Mouse (Mus musculus) hindbrain, embryonic 11.5 days (tissue): ENCODE data around the gene Ccdc159. TPM values are rescaled to one million over a fixed set of nuclear protein-coding genes. Genes with fewer than 3 reads are reported as not detected.

ENCODE experiments used
- ATAC-seq: fragments of 200-750 bp; cut with Nextera tagmentation; 2 replicates; pipeline ENCODE4 v1.8.0; 2017; ENCODE audit warnings: mild to moderate bottlenecking, moderate TSS enrichment, moderate library complexity; ENCODE audit not compliant: low FRiP score
- DNase-seq: peaks from one replicate; pipeline ENCODE4 v3.0.0-alpha.2; 2015; ENCODE audit warnings: low spot score
- H3K27ac ChIP-seq: fragments of 300-500 bp; sonication (generic); 2 replicates; pipeline ENCODE4 v1.5.1; 2014; ENCODE audit warnings: mild to moderate bottlenecking, low read depth, low read length
- H3K27me3 ChIP-seq: fragments of 300-500 bp; sonication (generic); 2 replicates; pipeline ENCODE4 v1.6.1; 2014; ENCODE audit warnings: mild to moderate bottlenecking, low read length, moderate library complexity, mixed read lengths; ENCODE audit not compliant: control insufficient read depth, insufficient read depth
- H3K36me3 ChIP-seq: fragments of 300-500 bp; sonication (generic); 2 replicates; pipeline ENCODE4 v1.6.1; 2014; ENCODE audit warnings: mild to moderate bottlenecking, low read length, moderate library complexity, mixed read lengths; ENCODE audit not compliant: control insufficient read depth, insufficient read depth
- H3K4me1 ChIP-seq: fragments of 300-500 bp; sonication (generic); replicated peaks from 2 replicates; pipeline ENCODE4 v1.6.1; 2014; ENCODE audit warnings: low read length, mixed read lengths; ENCODE audit not compliant: control insufficient read depth, insufficient read depth
- H3K4me2 ChIP-seq: fragments of 300-500 bp; sonication (generic); replicated peaks from 2 replicates; pipeline ENCODE4 v1.6.1; 2014; ENCODE audit warnings: mild to moderate bottlenecking, low read depth, low read length
- H3K4me3 ChIP-seq: fragments of 300-500 bp; sonication (generic); 2 replicates; pipeline ENCODE4 v1.5.1; 2014; ENCODE audit warnings: low read depth, low read length
- H3K9ac ChIP-seq: fragments of 300-500 bp; sonication (generic); 2 replicates; pipeline ENCODE4 v1.6.1; 2014; ENCODE audit warnings: low read depth, low read length
- H3K9me3 ChIP-seq: fragments of 300-500 bp; sonication (generic); 2 replicates; pipeline ENCODE4 v1.6.1; 2016; ENCODE audit warnings: low read length; ENCODE audit not compliant: control insufficient read depth
- WGBS: fragments of 180-500 bp; shearing (Covaris S2); extraction: QIAGEN DNeasy Blood & Tissue Kit; methylation state at CpG from one replicate; pipeline ENCODE4 v1.1.7; 2014; 5-methylcytosine and 5-hydroxymethylcytosine counted together
- polyA plus RNA-seq: library from polyadenylated mRNA; unstranded; fragments of >200 nt; fragmentation: Nextera tagmentation; extraction: Ambion mirVana; gene quantifications from 2 replicates; pipeline ENCODE4 v1.2.1, GENCODE M21; 2014

Gene Ccdc159
- 3.3 and 3.9 TPM in 2 replicates for polyA plus RNA-seq

DNA sequence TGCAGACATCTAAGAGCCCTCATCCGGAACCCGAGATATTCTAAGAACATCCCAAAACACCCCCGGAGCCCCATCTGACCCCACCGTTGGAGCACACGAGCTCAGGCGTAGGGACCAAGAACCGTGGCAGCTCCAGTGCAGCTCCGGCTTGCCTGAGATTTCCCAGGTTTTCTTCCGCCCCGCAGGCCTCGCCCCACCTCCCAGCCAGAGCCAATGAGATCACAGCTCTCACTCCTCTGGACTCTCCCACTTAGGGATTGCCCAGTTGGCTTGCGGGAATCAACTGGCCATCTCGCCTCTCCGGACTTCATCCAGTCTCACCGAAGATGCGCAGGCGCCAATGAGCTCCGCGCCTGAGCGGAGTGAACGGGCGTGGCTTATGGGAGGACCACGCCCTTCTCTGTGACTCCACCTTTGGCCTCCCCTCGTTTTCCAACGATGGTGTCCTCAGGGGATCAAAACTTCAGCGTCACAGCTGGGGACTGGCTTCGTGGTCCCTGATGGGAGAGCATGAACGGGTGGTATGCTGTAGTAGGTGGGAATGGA lies at the start of gene Ccdc159, which contains the start of gene Tmem205:
Ccdc159 (plus strand) TSS at position 264 of the 546 bp plus-strand sequence.
Tmem205 (minus strand) TSS at position 349 of the 546 bp plus-strand sequence.
- H3K4me3 ChIP-seq = peak within 1 kb of the TSS; percentile 47
- 1% methylated on average over 28 of the region's 28 CpGs for WGBS
- H3K4me2 ChIP-seq = peak within 1 kb of the TSS; percentile 71
- peak within 1 kb of the TSS; percentile 70 for H3K9ac ChIP-seq
- no peaks in the 10 kb centered on the region for H3K27me3 ChIP-seq
- H3K9me3 ChIP-seq = no peaks in the 10 kb centered on the region
- DNase-seq (peak; percentile 96), ATAC-seq (peak; percentile 99)
- H3K4me1 ChIP-seq = peaks cover 4% of the 10 kb centered on the region; the same call in 1 of the 2 replicates
- H3K36me3 ChIP-seq = no peaks in the 10 kb centered on the region
- no peak within 1 kb of the TSS for H3K27ac ChIP-seq

DNA sequence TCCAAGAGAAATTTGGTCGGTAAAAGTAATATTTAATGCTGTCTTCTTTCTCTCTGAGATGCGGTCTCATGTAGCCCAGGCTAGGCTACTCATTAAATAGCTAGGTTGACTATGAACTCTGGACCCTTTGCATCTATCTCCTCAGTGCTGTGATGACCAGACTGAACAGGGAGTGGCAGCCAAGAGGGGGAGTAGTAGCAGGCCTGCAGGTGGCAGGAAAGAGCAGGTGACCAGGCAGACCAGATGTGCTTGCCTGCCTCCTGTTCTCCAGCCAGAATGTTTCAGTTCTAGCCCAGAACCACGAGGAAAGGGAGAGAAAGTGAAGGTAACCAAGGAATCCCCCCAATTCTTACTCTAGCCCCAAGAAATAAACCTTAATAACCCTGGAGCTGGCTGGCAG lies 38.0 kb upstream of the Ccdc159 start:
- Histone ChIP-seq H3K27ac (no peak overlapping the region), H3K4me3 (no peak overlapping the region), H3K9me3 (no peaks in the 10 kb centered on the region), H3K27me3 (no peaks in the 10 kb centered on the region; the same call in 1 of the 2 replicates), H3K9ac (no peak overlapping the region), H3K4me2 (no peak overlapping the region), H3K36me3 (no peaks in the 10 kb centered on the region), H3K4me1 (no peaks in the 10 kb centered on the region)
- ATAC-seq (no peak), DNase-seq (no peak)
- WGBS = 62% methylated on average over 3 of the region's 3 CpGs

DNA sequence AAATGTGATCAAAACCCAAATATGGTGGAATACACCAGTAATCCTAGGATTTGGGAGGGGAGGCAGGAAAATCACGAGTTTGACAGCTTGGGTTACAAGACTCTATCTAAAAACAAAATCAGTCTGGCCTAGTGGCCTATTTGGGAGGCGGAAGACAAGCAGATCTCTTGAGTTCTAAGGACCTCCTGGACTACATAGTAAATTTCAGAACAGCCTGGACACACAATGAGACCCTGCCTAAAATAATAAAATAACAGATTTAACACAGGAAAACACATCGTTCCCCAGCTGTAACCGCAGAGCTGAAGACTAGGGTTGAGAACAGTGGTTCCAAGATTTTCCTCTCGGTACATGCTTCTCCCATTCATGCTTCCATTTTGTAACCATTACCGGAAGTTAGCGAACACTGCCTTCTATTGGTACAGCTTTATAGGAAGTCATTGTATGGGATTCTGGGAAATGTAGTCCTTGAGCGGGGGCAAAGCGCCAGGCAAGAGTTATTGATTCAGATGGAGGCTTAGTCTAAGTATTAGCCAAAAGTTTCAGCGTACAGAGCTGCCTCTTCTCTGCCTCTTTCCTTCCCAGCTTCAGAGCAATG lies 25.9 kb upstream of the Ccdc159 start:
- no peak overlapping the region for H3K27ac ChIP-seq
- H3K9ac ChIP-seq = peak overlapping the region; percentile 20; the same call in 1 of the 2 replicates
- H3K36me3 ChIP-seq = no peaks in the 10 kb centered on the region
- no peaks in the 10 kb centered on the region; the same call in 1 of the 2 replicates for H3K27me3 ChIP-seq
- H3K4me2 ChIP-seq = peak overlapping the region; percentile 39
- no peaks in the 10 kb centered on the region for H3K9me3 ChIP-seq
- H3K4me3 ChIP-seq = peak overlapping the region; percentile 30
- no peaks in the 10 kb centered on the region for H3K4me1 ChIP-seq
- 17% methylated on average over 10 of the region's 10 CpGs for WGBS
- DNase-seq = peak; percentile 78
- ATAC-seq = peak; percentile 87

DNA sequence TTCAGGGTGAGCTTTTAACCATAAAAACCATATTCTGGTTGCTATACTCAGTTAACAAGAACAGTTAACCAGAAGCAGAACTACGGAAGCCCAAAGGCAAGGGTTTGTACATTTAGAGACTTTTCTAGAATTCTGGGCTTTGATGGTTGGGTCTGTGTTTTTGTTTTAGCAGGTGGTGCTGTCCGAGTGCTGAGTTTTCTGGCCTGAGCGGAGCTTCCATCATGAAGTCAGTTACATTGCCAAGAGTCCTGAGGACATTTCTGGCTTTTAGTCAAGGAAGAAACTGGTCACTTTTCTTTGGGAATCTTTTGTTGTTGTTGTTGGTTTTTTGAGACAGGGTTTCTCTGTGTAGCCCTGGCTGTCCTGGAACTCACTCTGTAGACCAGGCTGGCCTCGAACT lies 23.2 kb upstream of the Ccdc159 start:
- ATAC-seq = no peak
- Histone ChIP-seq H3K9me3 (no peaks in the 10 kb centered on the region), H3K27ac (no peak overlapping the region), H3K4me1 (no peaks in the 10 kb centered on the region), H3K4me3 (no peak overlapping the region), H3K9ac (no peak overlapping the region), H3K36me3 (no peaks in the 10 kb centered on the region), H3K4me2 (no peak overlapping the region), H3K27me3 (no peaks in the 10 kb centered on the region; the same call in 1 of the 2 replicates)
- DNase-seq = no peak
- WGBS = 95% methylated on average over 4 of the region's 4 CpGs

DNA sequence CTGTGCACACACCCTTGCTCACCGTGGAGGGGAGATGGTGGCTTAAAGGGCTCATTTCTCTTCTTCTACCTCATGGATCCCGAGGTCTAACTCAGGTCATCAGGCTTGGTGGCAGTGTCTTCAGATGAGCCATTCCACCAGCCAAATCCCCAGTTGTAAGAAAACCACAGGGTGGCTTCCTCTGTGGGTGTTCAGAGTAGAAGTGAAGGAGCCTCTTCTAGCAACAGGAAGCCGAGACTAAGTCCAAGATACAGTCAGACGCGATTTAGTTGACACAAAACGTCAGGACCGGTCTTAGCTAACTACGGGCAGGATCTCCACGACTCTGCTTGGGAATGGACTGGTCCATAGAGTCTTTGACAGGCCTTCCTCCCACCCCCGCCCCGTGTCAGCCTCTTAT lies 19.1 kb upstream of the Ccdc159 start:
- Histone ChIP-seq H3K4me1 (no peaks in the 10 kb centered on the region), H3K4me2 (no peak overlapping the region), H3K36me3 (no peaks in the 10 kb centered on the region), H3K9ac (no peak overlapping the region), H3K27me3 (no peaks in the 10 kb centered on the region), H3K9me3 (no peaks in the 10 kb centered on the region), H3K4me3 (no peak overlapping the region), H3K27ac (no peak overlapping the region)
- DNase-seq = no peak
- WGBS = 71% methylated on average over 11 of the region's 11 CpGs
- ATAC-seq = no peak

DNA sequence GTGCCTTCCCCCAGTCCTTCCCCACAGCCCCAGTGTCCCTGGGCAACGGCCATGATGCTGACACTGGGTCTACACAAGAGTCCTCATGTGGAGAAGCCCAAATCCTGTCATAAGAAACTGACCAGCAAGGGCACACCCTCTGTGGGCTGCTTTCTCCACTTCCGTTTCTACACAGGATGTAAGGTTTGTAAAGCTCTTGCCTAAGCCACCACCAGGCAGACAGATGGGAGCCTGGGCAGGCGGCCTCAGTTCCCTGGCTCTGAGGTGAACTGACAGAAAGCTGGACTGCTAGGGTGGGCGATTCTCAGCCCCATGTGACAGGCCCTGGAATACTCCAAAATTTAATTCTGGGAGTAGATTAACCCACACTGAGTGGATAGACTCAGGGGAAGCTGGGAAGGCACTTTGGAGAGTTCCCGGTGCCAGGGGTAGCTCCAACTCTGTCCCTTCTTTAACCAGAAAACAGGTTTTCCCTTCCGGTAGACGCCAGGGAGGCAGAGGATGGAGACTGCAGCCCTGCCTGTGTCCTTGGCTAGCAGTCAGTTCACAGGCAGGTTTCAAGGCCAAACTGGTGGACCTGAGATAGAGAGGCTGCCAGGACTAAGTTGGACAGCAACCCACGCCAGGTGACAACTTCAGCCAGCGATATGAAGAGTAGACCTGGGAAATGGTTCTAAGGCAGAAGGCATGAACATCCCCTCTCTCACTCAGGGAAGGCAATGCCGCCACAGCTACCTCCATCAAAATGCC lies 17.6 kb upstream of the Ccdc159 start:
- ATAC-seq = no peak
- no peak overlapping the region for H3K4me3 ChIP-seq

DNA sequence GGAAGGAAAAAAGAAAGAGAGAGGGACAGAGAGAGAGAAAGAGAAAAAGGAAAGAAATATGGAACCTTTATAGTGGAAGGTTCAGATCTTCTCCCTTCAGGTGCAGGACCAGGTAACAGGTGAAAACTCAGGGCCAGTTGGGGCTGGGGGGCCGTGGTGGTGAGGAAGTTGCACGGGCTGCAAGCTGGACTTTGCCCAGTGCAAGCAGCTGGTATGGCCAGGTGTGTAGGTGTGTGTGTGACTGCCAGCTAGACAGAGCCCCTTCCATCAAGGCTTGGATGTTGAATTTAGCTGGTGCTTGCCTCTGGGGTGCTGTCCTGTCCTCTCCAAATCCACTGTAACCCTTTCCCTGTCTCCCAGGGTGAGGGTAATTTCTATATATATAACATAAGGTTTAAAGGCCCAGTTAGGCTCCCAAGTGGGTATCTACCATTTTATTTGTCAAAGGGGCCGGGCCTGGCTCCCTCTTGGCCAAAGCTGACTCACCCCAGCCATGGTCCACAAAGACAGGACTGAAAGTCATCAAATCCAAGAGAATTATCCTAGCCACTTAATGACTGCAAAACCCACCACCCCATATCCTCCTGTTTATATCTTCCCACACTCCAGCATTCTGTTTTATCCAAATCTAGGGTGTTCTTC lies 10.3 kb upstream of the Ccdc159 start:
- 61% methylated on average over 3 of the region's 3 CpGs for WGBS
- H3K4me3 ChIP-seq = peak overlapping the region; percentile 52
- H3K36me3 ChIP-seq = no peaks in the 10 kb centered on the region
- H3K27ac ChIP-seq = no peak overlapping the region
- no peaks in the 10 kb centered on the region for H3K9me3 ChIP-seq
- H3K4me1 ChIP-seq = peaks cover 2% of the 10 kb centered on the region; the same call in 1 of the 2 replicates
- peak overlapping the region; percentile 96 for H3K4me2 ChIP-seq
- peaks cover 5% of the 10 kb centered on the region; the same call in 1 of the 2 replicates for H3K27me3 ChIP-seq
- ATAC-seq = no peak
- peak overlapping the region; percentile 69 for H3K9ac ChIP-seq
- DNase-seq = no peak

More for the DNA sequence above, 17.6 kb upstream of the Ccdc159 start:
- no peaks in the 10 kb centered on the region for H3K27me3 ChIP-seq
- 76% methylated on average over 10 of the region's 10 CpGs for WGBS
- no peaks in the 10 kb centered on the region for H3K36me3 ChIP-seq
- H3K4me1 ChIP-seq = no peaks in the 10 kb centered on the region
- DNase-seq = no peak
- no peak overlapping the region for H3K4me2 ChIP-seq
- no peak overlapping the region for H3K27ac ChIP-seq
- no peaks in the 10 kb centered on the region for H3K9me3 ChIP-seq
- no peak overlapping the region for H3K9ac ChIP-seq

DNA sequence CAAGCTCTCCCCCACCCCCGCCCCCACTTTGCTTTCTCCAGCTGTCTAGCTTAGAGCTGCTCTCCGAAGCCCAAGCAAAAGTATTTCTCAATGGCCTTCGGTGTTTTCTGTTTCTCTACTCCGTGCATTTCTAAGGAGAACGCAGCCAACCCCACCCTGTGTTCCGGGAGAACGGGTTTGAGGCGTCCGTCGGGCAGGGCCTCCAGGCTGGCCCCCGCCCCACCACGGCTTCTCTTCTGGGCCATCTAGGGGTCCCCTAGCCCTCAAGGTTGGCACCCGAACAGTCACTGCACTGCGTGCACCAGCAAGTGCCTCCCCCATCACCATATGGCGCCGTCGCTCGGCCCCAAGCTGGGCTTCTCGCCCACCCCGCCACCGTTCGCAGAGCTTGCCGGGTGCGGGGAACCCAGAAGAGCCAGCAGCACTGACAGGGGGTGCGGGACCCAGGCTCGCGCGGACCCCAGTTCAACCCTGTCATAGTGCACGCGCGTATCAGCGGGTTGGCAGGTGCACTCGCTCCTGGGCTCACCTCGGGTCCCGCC lies 9.7 kb upstream of the Ccdc159 start:
- ATAC-seq = peak; percentile 83; the same call in 1 of the 2 replicates
- WGBS = 2% methylated on average over 34 of the region's 35 CpGs
- H3K27me3 ChIP-seq = peaks cover 5% of the 10 kb centered on the region; the same call in 1 of the 2 replicates
- peak overlapping the region; percentile 69 for H3K9ac ChIP-seq
- peaks cover 2% of the 10 kb centered on the region; the same call in 1 of the 2 replicates for H3K4me1 ChIP-seq
- no peaks in the 10 kb centered on the region for H3K36me3 ChIP-seq
- H3K4me2 ChIP-seq = peak overlapping the region; percentile 96
- peak overlapping the region; percentile 52 for H3K4me3 ChIP-seq
- no peak for DNase-seq
- H3K27ac ChIP-seq = 0 out of 2 replicates have a peak overlapping the region, but pooled peaks have one; percentile 53
- H3K9me3 ChIP-seq = no peaks in the 10 kb centered on the region
